Mouse (Mus musculus) cerebellum, adult (tissue): ENCODE measurements around the gene Hoxb2.

Experiments used
- ATAC-seq: cut with Nextera tagmentation; 2 replicates; pipeline ENCODE4 v1.9.2; 2017; ENCODE audit warnings: mild to moderate bottlenecking, moderate library complexity, mixed read lengths; ENCODE audit not compliant: insufficient number of reproducible peaks, low FRiP score, low TSS enrichment

The Hoxb2 gene

GRCm38 (mm10) chr11:96348988-96349387 is 1.3 kb upstream of the Hoxb2 start:
- ATAC-seq = no peak

- ATAC-seq = no peak
Observed at GRCm38 (mm10) chr11:96349491-96350340, 609 bp upstream of the Hoxb2 start.

GRCm38 (mm10) chr11:96350791-96351190 is 466 bp downstream of the Hoxb2 start:
- ATAC-seq = no peak

GRCm38 (mm10) chr11:96351312-96351711 is 987 bp downstream of the Hoxb2 start:
- ATAC-seq = no peak

- ATAC-seq = no peak
Observed at GRCm38 (mm10) chr11:96351831-96352230, 1.5 kb downstream of the Hoxb2 start.

GRCm38 (mm10) chr11:96352691-96353521 is 2.6 kb downstream of the Hoxb2 start:
- no peak for ATAC-seq

- no peak for ATAC-seq
Observed at GRCm38 (mm10) chr11:96353522-96353841, 3.2 kb downstream of the Hoxb2 start.

- ATAC-seq = no peak
Observed at GRCm38 (mm10) chr11:96353939-96354338, 3.6 kb downstream of the Hoxb2 start.

- no peak for ATAC-seq
Observed at GRCm38 (mm10) chr11:96354376-96354775, 4.1 kb downstream of the Hoxb2 start.

- no peak for ATAC-seq
Observed at GRCm38 (mm10) chr11:96354801-96355311, 4.5 kb downstream of the Hoxb2 start.

- ATAC-seq = no peak
Observed at GRCm38 (mm10) chr11:96363807-96364206, 13.5 kb downstream of the Hoxb2 start.

GRCm38 (mm10) chr11:96365441-96366091 is 15.2 kb downstream of the Hoxb2 start, which contains the start of gene Hoxb1:
Gene Hoxb1, plus strand, starts transcription at chr11:96365752.
- ATAC-seq = no peak

- ATAC-seq = no peak
Observed at GRCm38 (mm10) chr11:96366092-96367041, 16.0 kb downstream of the Hoxb2 start.

GRCm38 (mm10) chr11:96367141-96367540 is 16.8 kb downstream of the Hoxb2 start:
- no peak for ATAC-seq

GRCm38 (mm10) chr11:96368686-96369085 is 18.4 kb downstream of the Hoxb2 start:
- no peak for ATAC-seq

- no peak for ATAC-seq
Observed at GRCm38 (mm10) chr11:96369140-96369539, 18.8 kb downstream of the Hoxb2 start.

- ATAC-seq = no peak
Observed at GRCm38 (mm10) chr11:96371726-96372125, 21.4 kb downstream of the Hoxb2 start.

- no peak for ATAC-seq
Observed at GRCm38 (mm10) chr11:96372519-96372918, 22.2 kb downstream of the Hoxb2 start.

GRCm38 (mm10) chr11:96374810-96375209 is 24.5 kb downstream of the Hoxb2 start:
- no peak for ATAC-seq

- no peak for ATAC-seq
Observed at GRCm38 (mm10) chr11:96383381-96383780, 33.1 kb downstream of the Hoxb2 start.
